Mouse (Mus musculus): ENCODE data around the gene Pqlc2. TPM values are rescaled to one million over a fixed set of nuclear protein-coding genes. Genes with fewer than 3 reads are reported as not detected.
A peak's percentile ranks its signal among the peaks of the same experiment; 100 is the strongest.

Pqlc2 gene
- polyA plus RNA-seq (2015; fragmentation: Nextera tagmentation; extraction: Ambion mirVana) = 10.1 and 13.2 TPM in 2 replicates

DNA sequence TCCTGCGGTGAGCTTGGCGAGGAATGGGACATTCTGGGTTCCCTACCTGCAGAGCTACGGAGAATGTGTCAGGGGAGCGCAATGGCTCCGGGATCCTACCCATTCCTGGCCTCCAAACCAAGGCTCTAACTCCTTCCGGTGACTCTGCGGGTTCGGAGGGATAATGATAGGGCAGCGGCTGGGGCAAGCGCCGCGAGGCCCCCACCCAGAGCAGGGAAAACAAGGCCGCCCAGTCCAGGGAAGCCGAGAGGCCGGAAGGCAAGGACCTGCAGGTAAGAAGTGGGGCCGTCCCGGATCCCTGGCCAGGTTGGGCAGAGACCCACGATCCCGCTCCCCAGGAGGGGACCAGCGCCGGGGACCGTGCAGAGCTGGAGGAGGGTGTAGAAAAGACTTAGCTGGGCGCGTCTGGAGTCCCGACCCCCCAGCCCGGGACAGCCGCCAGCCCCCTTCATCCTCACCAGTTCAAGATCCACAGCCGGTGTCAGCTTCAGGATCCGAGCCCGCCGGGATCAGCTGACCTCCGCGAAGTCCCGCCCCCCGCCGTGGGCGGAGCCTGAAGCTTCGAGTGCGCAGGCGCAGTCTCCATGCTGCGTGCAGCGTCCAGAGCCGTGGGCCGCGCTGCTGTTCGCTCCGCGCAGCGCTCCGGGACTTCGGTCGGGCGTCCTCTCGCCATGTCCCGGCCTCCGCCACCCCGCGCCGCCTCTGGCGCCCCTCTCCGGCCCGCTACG, at the start of gene Pqlc2, which contains the start of gene Akr7a5:
Gene Pqlc2, minus strand, starts transcription at position 538 of the 728 bp plus-strand sequence.
Gene Akr7a5, plus strand, starts transcription at position 574 of the 728 bp plus-strand sequence.
- Histone ChIP-seq H3K4me3 (replicated peaks; ENCODE audit: low read length) (peak within 1 kb of the TSS; percentile 98), H3K36me3 (ENCODE audit: control insufficient read depth, insufficient read depth) (no peaks in the 10 kb centered on the region), H3K4me1 (replicated peaks; ENCODE audit: control insufficient read depth, insufficient read depth, low read length) (peaks cover 25% of the 10 kb centered on the region), H3K27me3 (replicated peaks; ENCODE audit: control insufficient read depth, insufficient read depth, low read length) (no peaks in the 10 kb centered on the region), H3K27ac (ENCODE audit: low read length) (peak within 1 kb of the TSS; percentile 56), H3K9me3 (ENCODE audit: control insufficient read depth, low read length) (no peaks in the 10 kb centered on the region), H3K9ac (replicated peaks; ENCODE audit: low read depth, low read length) (peak within 1 kb of the TSS; percentile 94), H3K4me2 (ENCODE audit: low read length) (peak within 1 kb of the TSS; percentile 94)
- ATAC-seq = peak; percentile 92
- under 1% methylated on average over 62 of the region's 63 CpGs for WGBS

DNA sequence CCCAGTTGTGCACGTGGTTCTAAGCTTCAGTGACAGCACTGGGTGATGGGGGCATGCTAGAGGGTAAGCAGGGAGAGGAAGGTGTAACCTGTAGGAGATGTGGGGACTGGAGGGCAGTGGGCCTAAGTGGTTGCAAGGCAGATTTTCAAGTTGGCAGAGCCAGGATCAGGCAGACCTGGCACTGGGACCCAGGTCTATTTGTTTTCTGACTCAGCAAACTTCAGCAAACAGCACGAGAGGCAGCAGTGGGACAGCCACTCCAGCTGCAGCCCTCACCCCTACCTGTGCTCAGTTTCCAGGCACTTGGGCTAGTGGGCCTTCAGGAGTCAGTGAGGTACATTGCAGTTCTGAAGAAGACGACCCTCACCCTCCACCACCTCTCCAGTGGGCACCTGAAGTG, 46.7 kb upstream of the Pqlc2 start:
- no peaks in the 10 kb centered on the region for H3K27me3 ChIP-seq (replicated peaks; ENCODE audit: control insufficient read depth, insufficient read depth, low read length)

DNA sequence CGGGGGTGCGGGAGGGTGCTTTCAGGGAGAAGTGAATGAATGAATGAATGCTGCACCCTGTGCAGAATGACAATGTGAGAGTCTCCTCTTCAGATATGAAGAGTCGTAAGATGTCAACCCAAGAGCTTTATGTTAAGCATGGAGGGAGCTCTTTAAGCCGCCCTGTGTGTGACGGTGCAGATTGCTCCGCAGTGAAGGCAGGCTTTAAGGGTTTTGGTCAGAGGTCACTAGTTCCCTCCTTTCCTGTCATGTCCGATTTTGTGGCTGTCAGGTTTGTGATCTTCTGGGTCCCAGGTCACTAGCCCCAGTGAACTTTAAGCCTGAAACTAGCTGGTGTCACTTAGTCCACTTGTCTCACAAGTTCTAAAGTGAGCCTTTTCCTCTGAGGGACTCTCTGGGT, 42.3 kb upstream of the Pqlc2 start:
- Histone ChIP-seq H3K9me3 (ENCODE audit: control insufficient read depth, low read length) (no peaks in the 10 kb centered on the region), H3K4me2 (ENCODE audit: low read length) (peak overlapping the region; percentile 99), H3K36me3 (ENCODE audit: control insufficient read depth, insufficient read depth) (peaks cover 17% of the 10 kb centered on the region), H3K27me3 (replicated peaks; ENCODE audit: control insufficient read depth, insufficient read depth, low read length) (no peaks in the 10 kb centered on the region), H3K9ac (replicated peaks; ENCODE audit: low read depth, low read length) (peak overlapping the region; percentile 90), H3K4me1 (replicated peaks; ENCODE audit: control insufficient read depth, insufficient read depth, low read length) (peaks cover 17% of the 10 kb centered on the region), H3K4me3 (replicated peaks; ENCODE audit: low read length) (peak overlapping the region; percentile 91), H3K27ac (ENCODE audit: low read length) (peak overlapping the region; percentile 96)
- under 1% methylated on average over 7 of the region's 7 CpGs for WGBS
- no peak; the same call in 1 of the 2 replicates for ATAC-seq

More for the DNA sequence above, 46.7 kb upstream of the Pqlc2 start:
- ATAC-seq = no peak
- Histone ChIP-seq H3K4me1 (replicated peaks; ENCODE audit: control insufficient read depth, insufficient read depth, low read length) (peaks cover 4% of the 10 kb centered on the region), H3K4me2 (ENCODE audit: low read length) (no peak overlapping the region), H3K36me3 (ENCODE audit: control insufficient read depth, insufficient read depth) (peaks cover 27% of the 10 kb centered on the region; the same call in 1 of the 2 replicates), H3K27ac (ENCODE audit: low read length) (no peak overlapping the region), H3K4me3 (replicated peaks; ENCODE audit: low read length) (no peak overlapping the region), H3K9ac (replicated peaks; ENCODE audit: low read depth, low read length) (no peak overlapping the region), H3K9me3 (ENCODE audit: control insufficient read depth, low read length) (no peaks in the 10 kb centered on the region)
- 92% methylated on average over 3 of the region's 3 CpGs for WGBS

DNA sequence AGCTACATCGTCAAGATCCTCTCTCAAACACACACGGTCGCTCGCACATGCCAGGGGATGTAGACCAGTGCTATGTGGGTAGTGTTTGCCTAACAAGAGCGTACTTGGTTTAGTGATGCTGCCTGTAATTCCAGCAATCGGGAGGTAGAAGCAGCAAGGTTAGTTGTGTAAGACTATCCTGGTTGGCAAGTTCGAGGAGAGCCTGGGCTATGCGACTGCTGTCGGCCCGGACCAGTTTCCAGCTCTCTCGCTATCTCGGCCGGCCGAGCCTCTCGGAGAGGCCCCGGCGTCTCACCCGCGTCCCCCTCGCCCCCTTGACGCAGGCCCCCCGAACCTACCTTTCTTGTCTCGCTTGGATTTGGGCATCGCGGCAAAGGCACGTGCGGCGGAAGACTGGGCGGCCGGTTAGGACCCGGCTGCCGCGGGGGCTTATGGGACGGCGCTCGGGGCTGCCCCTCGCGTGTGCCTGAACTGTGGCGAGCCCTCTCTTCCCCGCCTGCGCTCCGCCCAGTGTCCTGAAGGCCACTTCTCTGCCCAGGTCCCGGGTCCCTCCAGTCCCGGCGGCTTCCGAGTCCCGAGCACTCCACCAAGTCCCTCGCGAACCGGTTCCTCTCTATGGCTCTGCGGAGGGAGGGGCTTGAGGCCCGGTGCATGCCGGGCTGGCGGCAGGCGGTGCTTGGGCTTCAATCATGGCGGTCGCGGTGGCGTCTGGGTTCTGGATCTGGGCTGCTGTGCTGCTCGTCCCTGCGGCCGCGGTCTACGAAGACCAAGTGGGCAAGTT, 41.6 kb upstream of the Pqlc2 start, which contains the start of the genes Mrto4, Emc1 and Ubr4:
Gene Mrto4, minus strand, starts transcription at position 646 of the 781 bp plus-strand sequence.
Gene Emc1, plus strand, starts transcription at position 657 of the 781 bp plus-strand sequence.
Gene Ubr4, plus strand, starts transcription at position 679 of the 781 bp plus-strand sequence.
- Histone ChIP-seq H3K9ac (replicated peaks; ENCODE audit: low read depth, low read length) (peak within 1 kb of the TSS; percentile 90), H3K9me3 (ENCODE audit: control insufficient read depth, low read length) (no peaks in the 10 kb centered on the region), H3K27me3 (replicated peaks; ENCODE audit: control insufficient read depth, insufficient read depth, low read length) (no peaks in the 10 kb centered on the region), H3K27ac (ENCODE audit: low read length) (peak within 1 kb of the TSS; percentile 96), H3K36me3 (ENCODE audit: control insufficient read depth, insufficient read depth) (peaks cover 16% of the 10 kb centered on the region), H3K4me3 (replicated peaks; ENCODE audit: low read length) (peak within 1 kb of the TSS; percentile 91), H3K4me1 (replicated peaks; ENCODE audit: control insufficient read depth, insufficient read depth, low read length) (peaks cover 17% of the 10 kb centered on the region), H3K4me2 (ENCODE audit: low read length) (peak within 1 kb of the TSS; percentile 99)
- peak; percentile 97 for ATAC-seq
- under 1% methylated on average over 63 of the region's 64 CpGs for WGBS

DNA sequence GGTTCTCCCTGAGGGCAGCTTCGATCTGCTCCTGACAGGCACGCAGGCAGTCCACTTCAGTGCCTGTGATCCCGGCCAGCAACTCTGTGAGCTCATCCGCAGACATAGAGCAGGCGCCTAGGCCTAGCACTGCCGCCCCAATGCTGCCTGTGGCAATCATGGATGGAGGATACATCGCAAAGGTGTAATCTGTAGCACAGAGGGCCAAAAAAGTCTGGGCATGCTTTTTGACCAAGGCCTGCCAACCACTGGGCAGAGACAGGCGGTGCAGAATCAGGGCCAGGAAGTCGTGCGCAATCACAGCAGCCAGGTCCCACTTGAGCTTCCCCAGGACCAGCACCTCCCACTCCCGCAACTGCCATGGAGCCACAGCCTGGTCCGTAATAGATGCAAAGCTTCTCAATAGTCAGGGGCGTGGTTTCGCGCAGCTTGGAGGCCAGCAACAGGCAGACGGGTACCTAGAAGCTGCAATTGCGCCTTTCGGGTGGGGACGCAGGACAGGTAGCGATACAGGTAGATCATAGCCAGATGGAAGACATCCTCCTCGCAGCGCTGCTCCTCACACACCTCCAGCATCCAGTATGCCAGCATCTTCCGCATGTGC, 35.0 kb upstream of the Pqlc2 start:
- peaks cover 10% of the 10 kb centered on the region for H3K36me3 ChIP-seq (ENCODE audit: control insufficient read depth, insufficient read depth)
- no peaks in the 10 kb centered on the region for H3K9me3 ChIP-seq (ENCODE audit: control insufficient read depth, low read length)
- WGBS = 68% methylated on average over 23 of the region's 23 CpGs
- no peak overlapping the region for H3K4me2 ChIP-seq (ENCODE audit: low read length)
- no peak overlapping the region for H3K9ac ChIP-seq (replicated peaks; ENCODE audit: low read depth, low read length)
- no peaks in the 10 kb centered on the region for H3K27me3 ChIP-seq (replicated peaks; ENCODE audit: control insufficient read depth, insufficient read depth, low read length)
- no peak overlapping the region for H3K4me3 ChIP-seq (replicated peaks; ENCODE audit: low read length)
- H3K27ac ChIP-seq (ENCODE audit: low read length) = no peak overlapping the region
- H3K4me1 ChIP-seq (replicated peaks; ENCODE audit: control insufficient read depth, insufficient read depth, low read length) = peaks cover under 1% of the 10 kb centered on the region
- no peak for ATAC-seq

DNA sequence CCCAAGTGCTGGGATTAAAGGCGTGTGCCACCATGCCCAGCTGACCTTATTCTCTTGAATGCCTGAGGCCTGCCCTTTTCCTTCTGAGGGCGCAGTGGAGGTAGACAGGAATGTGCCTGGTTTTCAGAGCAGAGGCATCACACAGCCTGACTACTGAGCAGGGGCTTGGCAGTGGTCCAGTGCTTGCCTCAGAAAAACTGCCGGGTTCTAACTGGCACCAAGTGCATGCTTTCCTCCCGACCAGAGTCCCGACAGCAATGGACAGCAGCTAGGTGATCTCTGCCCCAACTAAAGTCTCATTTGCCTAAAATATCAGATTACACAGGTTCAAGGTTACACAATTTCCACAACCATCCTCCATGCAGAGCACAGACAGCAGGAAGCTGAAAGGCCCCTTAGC, 33.2 kb upstream of the Pqlc2 start:
- Histone ChIP-seq H3K4me3 (replicated peaks; ENCODE audit: low read length) (no peak overlapping the region), H3K27ac (ENCODE audit: low read length) (no peak overlapping the region), H3K27me3 (replicated peaks; ENCODE audit: control insufficient read depth, insufficient read depth, low read length) (no peaks in the 10 kb centered on the region), H3K9me3 (ENCODE audit: control insufficient read depth, low read length) (no peaks in the 10 kb centered on the region), H3K4me1 (replicated peaks; ENCODE audit: control insufficient read depth, insufficient read depth, low read length) (no peaks in the 10 kb centered on the region), H3K36me3 (ENCODE audit: control insufficient read depth, insufficient read depth) (peaks cover 10% of the 10 kb centered on the region), H3K9ac (replicated peaks; ENCODE audit: low read depth, low read length) (no peak overlapping the region), H3K4me2 (ENCODE audit: low read length) (no peak overlapping the region)
- ATAC-seq = no peak
- WGBS = 41% methylated on average over 5 of the region's 5 CpGs

DNA sequence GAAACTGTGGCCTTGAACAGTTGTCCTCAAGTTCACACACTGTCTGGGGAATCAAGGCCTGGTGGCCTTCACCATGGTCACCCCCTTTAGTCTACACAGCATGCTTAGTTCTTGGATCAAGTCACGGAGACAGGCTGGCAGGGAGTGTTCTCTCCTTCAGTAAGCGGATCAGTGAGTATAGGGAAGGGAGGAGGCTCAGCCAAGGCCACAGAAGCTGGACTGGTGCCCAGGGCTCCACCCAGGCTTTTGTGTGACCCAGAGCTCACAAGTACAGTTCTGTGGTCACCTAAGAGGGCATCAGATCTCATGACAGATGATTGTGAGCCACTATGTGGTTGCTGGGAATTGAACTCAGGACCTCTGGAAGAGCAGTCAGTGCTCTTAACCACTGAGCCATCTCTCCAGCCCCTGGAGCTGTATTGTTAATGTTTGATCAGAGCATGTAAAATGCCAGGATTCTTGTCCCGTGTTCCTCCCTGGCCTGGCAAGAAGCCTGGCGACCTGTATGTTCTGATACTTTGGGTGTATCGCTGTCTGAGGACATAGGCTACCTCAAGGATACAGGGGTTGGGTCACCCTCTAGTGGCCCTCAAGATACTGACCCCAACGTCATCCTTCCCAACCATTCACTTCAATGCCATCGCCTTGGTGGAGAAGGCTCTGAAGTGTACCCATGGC, 31.2 kb upstream of the Pqlc2 start:
- Histone ChIP-seq H3K4me1 (replicated peaks; ENCODE audit: control insufficient read depth, insufficient read depth, low read length) (no peaks in the 10 kb centered on the region), H3K4me3 (replicated peaks; ENCODE audit: low read length) (no peak overlapping the region), H3K9ac (replicated peaks; ENCODE audit: low read depth, low read length) (no peak overlapping the region), H3K27me3 (replicated peaks; ENCODE audit: control insufficient read depth, insufficient read depth, low read length) (peaks cover 2% of the 10 kb centered on the region; the same call in 1 of the 2 replicates), H3K27ac (ENCODE audit: low read length) (no peak overlapping the region), H3K9me3 (ENCODE audit: control insufficient read depth, low read length) (no peaks in the 10 kb centered on the region), H3K36me3 (ENCODE audit: control insufficient read depth, insufficient read depth) (peaks cover under 1% of the 10 kb centered on the region; the same call in 1 of the 2 replicates), H3K4me2 (ENCODE audit: low read length) (no peak overlapping the region)
- no peak for ATAC-seq
- WGBS = 76% methylated on average over 7 of the region's 7 CpGs

DNA sequence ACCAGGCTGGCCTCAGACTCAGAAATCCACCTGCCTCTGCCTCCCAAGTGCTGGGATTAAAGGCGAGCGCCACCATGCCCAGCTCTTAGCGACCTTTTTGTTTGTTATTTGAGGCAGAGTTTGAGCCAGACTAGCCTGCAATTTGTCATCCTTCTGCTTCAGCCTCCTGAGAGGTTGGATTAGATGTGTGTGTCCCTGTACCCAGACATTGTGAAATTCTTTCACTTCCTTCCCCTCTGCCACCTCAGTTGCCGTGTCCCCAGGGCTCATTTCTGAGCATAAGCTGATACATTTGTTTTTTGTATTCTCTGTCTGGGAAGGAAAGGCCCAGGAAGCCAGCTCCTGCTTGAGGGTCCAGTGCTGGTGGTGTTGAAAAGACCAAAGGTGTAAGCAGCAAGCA, 30.3 kb upstream of the Pqlc2 start:
- Histone ChIP-seq H3K27me3 (replicated peaks; ENCODE audit: control insufficient read depth, insufficient read depth, low read length) (peaks cover 2% of the 10 kb centered on the region; the same call in 1 of the 2 replicates), H3K9me3 (ENCODE audit: control insufficient read depth, low read length) (no peaks in the 10 kb centered on the region), H3K36me3 (ENCODE audit: control insufficient read depth, insufficient read depth) (no peaks in the 10 kb centered on the region), H3K9ac (replicated peaks; ENCODE audit: low read depth, low read length) (no peak overlapping the region), H3K4me1 (replicated peaks; ENCODE audit: control insufficient read depth, insufficient read depth, low read length) (no peaks in the 10 kb centered on the region), H3K4me3 (replicated peaks; ENCODE audit: low read length) (no peak overlapping the region), H3K4me2 (ENCODE audit: low read length) (no peak overlapping the region), H3K27ac (ENCODE audit: low read length) (no peak overlapping the region)
- no peak for ATAC-seq
- 87% methylated on average over 4 of the region's 4 CpGs for WGBS
